Mouse (Mus musculus) inflammation-experienced regulatory T-cells, adult 6 months (primary cell): ENCODE measurements around the gene Serpina11. TPM values are rescaled to one million over a fixed set of nuclear protein-coding genes. Genes with fewer than 3 reads are reported as not detected.

Experiments used
- ATAC-seq: one replicate; pipeline ENCODE4 v1.8.0; 2017
- polyA plus RNA-seq, 3 experiments: library from polyadenylated mRNA; unstranded; fragments of 100-300 nt; shearing (Covaris generic); gene quantifications; one replicate each; pipeline ENCODE4 v1.2.1; 2017

The Serpina11 gene
- not detected for polyA plus RNA-seq

GRCm38 (mm10) chr12:103989857-103990256 is at the start of gene Serpina11:
Gene Serpina11, minus strand, starts transcription at chr12:103989957.
- no peak for ATAC-seq

- no peak for ATAC-seq
Measured at GRCm38 (mm10) chr12:104038181-104038580, 48.4 kb upstream of the Serpina11 start.

GRCm38 (mm10) chr12:104033752-104034151 is 44.0 kb upstream of the Serpina11 start:
- no peak for ATAC-seq

- peak; percentile 60 for ATAC-seq
Measured at GRCm38 (mm10) chr12:104029986-104030385, 40.2 kb upstream of the Serpina11 start.

GRCm38 (mm10) chr12:104015280-104015679 is 25.5 kb upstream of the Serpina11 start:
- ATAC-seq = peak; percentile 91

GRCm38 (mm10) chr12:104013620-104014019 is 23.9 kb upstream of the Serpina11 start, which contains the start of gene Serpina9:
Gene Serpina9, minus strand, starts transcription at chr12:104013755.
- peak; percentile 36 for ATAC-seq

- no peak for ATAC-seq
Measured at GRCm38 (mm10) chr12:104004689-104005088, 14.9 kb upstream of the Serpina11 start.

GRCm38 (mm10) chr12:104003238-104003612 is 13.5 kb upstream of the Serpina11 start:
- peak; percentile 28 for ATAC-seq

GRCm38 (mm10) chr12:104002569-104003237 is 12.9 kb upstream of the Serpina11 start:
- no peak for ATAC-seq

GRCm38 (mm10) chr12:104000594-104000993 is 10.8 kb upstream of the Serpina11 start:
- no peak for ATAC-seq

GRCm38 (mm10) chr12:103999611-104000010 is 9.9 kb upstream of the Serpina11 start:
- ATAC-seq = no peak

GRCm38 (mm10) chr12:103996513-103996912 is 6.8 kb upstream of the Serpina11 start:
- no peak for ATAC-seq

- peak; percentile 69 for ATAC-seq
Measured at GRCm38 (mm10) chr12:103995292-103996072, 5.7 kb upstream of the Serpina11 start.

GRCm38 (mm10) chr12:103992945-103993344 is 3.2 kb upstream of the Serpina11 start:
- ATAC-seq = no peak

GRCm38 (mm10) chr12:103989514-103989767 is 316 bp downstream of the Serpina11 start:
- no peak for ATAC-seq

- no peak for ATAC-seq
Measured at GRCm38 (mm10) chr12:103988754-103989513, 823 bp downstream of the Serpina11 start.

GRCm38 (mm10) chr12:103985868-103986267 is 3.9 kb downstream of the Serpina11 start:
- no peak for ATAC-seq

- ATAC-seq = no peak
Measured at GRCm38 (mm10) chr12:103984935-103985334, 4.8 kb downstream of the Serpina11 start.

GRCm38 (mm10) chr12:103981646-103982360 is 8.0 kb downstream of the Serpina11 start:
- ATAC-seq = no peak

GRCm38 (mm10) chr12:103978294-103978693 is 11.5 kb downstream of the Serpina11 start:
- no peak for ATAC-seq

GRCm38 (mm10) chr12:103977846-103978245 is 11.9 kb downstream of the Serpina11 start:
- no peak for ATAC-seq

GRCm38 (mm10) chr12:103977060-103977459 is 12.7 kb downstream of the Serpina11 start:
- no peak for ATAC-seq

- ATAC-seq = no peak
Measured at GRCm38 (mm10) chr12:103971080-103971479, 18.7 kb downstream of the Serpina11 start.
